Mouse (Mus musculus) heart, embryonic 12.5 days (tissue): Measurements from ENCODE around the gene Akap8. TPM values are rescaled to one million over a fixed set of nuclear protein-coding genes. Genes with fewer than 3 reads are reported as not detected.

Experiments used
- ATAC-seq: fragments of 200-750 bp; cut with Nextera tagmentation; 2 replicates; pipeline ENCODE4 v1.8.0; 2017; ENCODE audit warnings: moderate TSS enrichment, moderate library complexity; ENCODE audit not compliant: insufficient number of reproducible peaks, low FRiP score
- H3K27ac ChIP-seq: fragments of 300-500 bp; sonication (generic); 2 replicates; pipeline ENCODE4 v1.5.1; 2016; ENCODE audit warnings: mild to moderate bottlenecking, moderate library complexity; ENCODE audit not compliant: poor library complexity, severe bottlenecking
- H3K27me3 ChIP-seq: fragments of 300-500 bp; sonication (generic); replicated peaks from 2 replicates; pipeline ENCODE4 v1.6.1; 2016; ENCODE audit warnings: mild to moderate bottlenecking, moderate library complexity
- H3K36me3 ChIP-seq: fragments of 300-500 bp; sonication (generic); 2 replicates; pipeline ENCODE4 v1.6.1; 2016; ENCODE audit warnings: mild to moderate bottlenecking, moderate library complexity
- H3K4me1 ChIP-seq: fragments of 300-500 bp; sonication (generic); replicated peaks from 2 replicates; pipeline ENCODE4 v1.6.1; 2016; ENCODE audit warnings: mild to moderate bottlenecking
- H3K4me2 ChIP-seq: fragments of 300-500 bp; sonication (generic); 2 replicates; pipeline ENCODE4 v1.6.1; 2016; ENCODE audit warnings: mild to moderate bottlenecking, moderate library complexity
- H3K4me3 ChIP-seq: fragments of 300-500 bp; sonication (generic); 2 replicates; pipeline ENCODE4 v1.5.1; 2016; ENCODE audit warnings: mild to moderate bottlenecking
- H3K9ac ChIP-seq: fragments of 300-500 bp; sonication (generic); 2 replicates; pipeline ENCODE4 v1.6.1; 2016; ENCODE audit warnings: mild to moderate bottlenecking, moderate library complexity
- H3K9me3 ChIP-seq: fragments of 300-500 bp; sonication (generic); replicated peaks from 2 replicates; pipeline ENCODE4 v1.6.1; 2016; ENCODE audit warnings: mild to moderate bottlenecking, moderate library complexity
- WGBS: fragments of 180-500 bp; shearing (Covaris S2); methylation state at CpG from one replicate; pipeline ENCODE4 v1.1.7; 2016; 5-methylcytosine and 5-hydroxymethylcytosine counted together
- polyA plus RNA-seq: library from polyadenylated mRNA; unstranded; fragments of >200 nt; fragmentation: Nextera tagmentation; extraction: Ambion mirVana; gene quantifications from 2 replicates; pipeline ENCODE4 v1.2.1, GENCODE M21; 2016

Akap8 gene
- polyA plus RNA-seq, 1 experiment from 2014 or later, result 85.1 TPM

GRCm38 (mm10) chr17:32348406-32348805 lies 27.4 kb upstream of the Akap8 start:
- Histone ChIP-seq H3K27me3 (no peaks in the 10 kb centered on the region), H3K4me3 (no peak overlapping the region), H3K9me3 (no peaks in the 10 kb centered on the region), H3K4me2 (peak overlapping the region; percentile 71), H3K36me3 (peaks cover 17% of the 10 kb centered on the region), H3K27ac (no peak overlapping the region), H3K4me1 (peaks cover 17% of the 10 kb centered on the region), H3K9ac (no peak overlapping the region)
- no peak for ATAC-seq
- 83% methylated on average over 2 of the region's 2 CpGs for WGBS

- WGBS, result 79% methylated on average over 1 of the region's 1 CpGs
- Histone ChIP-seq H3K9ac (no peak overlapping the region), H3K27me3 (no peaks in the 10 kb centered on the region), H3K4me2 (no peak overlapping the region), H3K4me3 (no peak overlapping the region), H3K9me3 (no peaks in the 10 kb centered on the region), H3K4me1 (0 out of 2 replicates have a peak, but pooled peaks cover 6% of the 10 kb centered on the region), H3K27ac (no peak overlapping the region), H3K36me3 (peaks cover 60% of the 10 kb centered on the region)
- ATAC-seq, result no peak
Observed at GRCm38 (mm10) chr17:32341102-32341501, 20.1 kb upstream of the Akap8 start.

- Histone ChIP-seq H3K36me3 (peaks cover 69% of the 10 kb centered on the region), H3K9ac (no peak overlapping the region), H3K27ac (no peak overlapping the region), H3K4me3 (no peak overlapping the region), H3K4me2 (no peak overlapping the region), H3K9me3 (no peaks in the 10 kb centered on the region), H3K4me1 (0 out of 2 replicates have a peak, but pooled peaks cover 6% of the 10 kb centered on the region), H3K27me3 (no peaks in the 10 kb centered on the region)
- WGBS, result 71% methylated on average over 1 of the region's 1 CpGs
- ATAC-seq, result no peak
Observed at GRCm38 (mm10) chr17:32340110-32340509, 19.1 kb upstream of the Akap8 start.

GRCm38 (mm10) chr17:32335869-32336268 lies 14.8 kb upstream of the Akap8 start:
- H3K27ac ChIP-seq, result no peak overlapping the region
- no peak overlapping the region for H3K9ac ChIP-seq
- H3K36me3 ChIP-seq, result peaks cover 83% of the 10 kb centered on the region
- H3K4me1 ChIP-seq, result peaks cover 10% of the 10 kb centered on the region
- 81% methylated on average over 2 of the region's 2 CpGs for WGBS
- no peak overlapping the region for H3K4me3 ChIP-seq
- no peaks in the 10 kb centered on the region for H3K9me3 ChIP-seq
- no peak overlapping the region for H3K4me2 ChIP-seq
- no peak for ATAC-seq
- H3K27me3 ChIP-seq, result no peaks in the 10 kb centered on the region

- no peaks in the 10 kb centered on the region for H3K27me3 ChIP-seq
- no peak overlapping the region for H3K9ac ChIP-seq
- no peak overlapping the region for H3K4me3 ChIP-seq
- no peaks in the 10 kb centered on the region for H3K9me3 ChIP-seq
- peaks cover 88% of the 10 kb centered on the region for H3K36me3 ChIP-seq
- H3K4me1 ChIP-seq, result peaks cover 9% of the 10 kb centered on the region
- H3K4me2 ChIP-seq, result no peak overlapping the region
- 95% methylated on average over 12 of the region's 12 CpGs for WGBS
- no peak overlapping the region for H3K27ac ChIP-seq
- ATAC-seq, result no peak
Observed at GRCm38 (mm10) chr17:32334921-32335320, 13.9 kb upstream of the Akap8 start.

- Histone ChIP-seq H3K9me3 (no peaks in the 10 kb centered on the region), H3K4me2 (no peak overlapping the region), H3K27me3 (no peaks in the 10 kb centered on the region), H3K36me3 (peaks cover 93% of the 10 kb centered on the region), H3K4me3 (no peak overlapping the region), H3K27ac (no peak overlapping the region), H3K9ac (peak overlapping the region; percentile 5; the same call in 1 of the 2 replicates), H3K4me1 (peaks cover 9% of the 10 kb centered on the region)
- ATAC-seq, result peak; percentile 59
- WGBS, result 75% methylated on average over 31 of the region's 31 CpGs
Observed at GRCm38 (mm10) chr17:32333675-32334303, 12.8 kb upstream of the Akap8 start.

GRCm38 (mm10) chr17:32327501-32327900 lies 6.5 kb upstream of the Akap8 start:
- Histone ChIP-seq H3K4me1 (peaks cover 5% of the 10 kb centered on the region; the same call in 1 of the 2 replicates), H3K9me3 (no peaks in the 10 kb centered on the region), H3K4me3 (no peak overlapping the region), H3K9ac (no peak overlapping the region), H3K27ac (no peak overlapping the region), H3K36me3 (peaks cover 81% of the 10 kb centered on the region), H3K27me3 (no peaks in the 10 kb centered on the region), H3K4me2 (no peak overlapping the region)
- ATAC-seq, result no peak

GRCm38 (mm10) chr17:32322809-32323208 lies 1.8 kb upstream of the Akap8 start:
- peaks cover 28% of the 10 kb centered on the region for H3K4me1 ChIP-seq
- peaks cover 49% of the 10 kb centered on the region for H3K36me3 ChIP-seq
- no peak for ATAC-seq
- no peak overlapping the region for H3K9ac ChIP-seq
- H3K9me3 ChIP-seq, result no peaks in the 10 kb centered on the region
- no peak overlapping the region for H3K4me3 ChIP-seq
- H3K4me2 ChIP-seq, result no peak overlapping the region
- no peak overlapping the region for H3K27ac ChIP-seq
- H3K27me3 ChIP-seq, result no peaks in the 10 kb centered on the region
- WGBS, result 86% methylated on average over 1 of the region's 1 CpGs

- H3K36me3 ChIP-seq, result peaks cover 49% of the 10 kb centered on the region
- peaks cover 28% of the 10 kb centered on the region for H3K4me1 ChIP-seq
- peak; percentile 3; the same call in 1 of the 2 replicates for ATAC-seq
- peak overlapping the region; percentile 96 for H3K27ac ChIP-seq
- H3K9me3 ChIP-seq, result no peaks in the 10 kb centered on the region
- WGBS, result 20% methylated on average over 6 of the region's 6 CpGs
- peak overlapping the region; percentile 82 for H3K9ac ChIP-seq
- H3K4me3 ChIP-seq, result peak overlapping the region; percentile 92
- no peaks in the 10 kb centered on the region for H3K27me3 ChIP-seq
- H3K4me2 ChIP-seq, result peak overlapping the region; percentile 95
Observed at GRCm38 (mm10) chr17:32321836-32322235, 798 bp upstream of the Akap8 start.

- no peaks in the 10 kb centered on the region for H3K9me3 ChIP-seq
- H3K36me3 ChIP-seq, result peaks cover 49% of the 10 kb centered on the region
- peak overlapping the region; percentile 95 for H3K4me2 ChIP-seq
- ATAC-seq, result peak; percentile 77
- peak overlapping the region; percentile 96 for H3K27ac ChIP-seq
- peak overlapping the region; percentile 92 for H3K4me3 ChIP-seq
- under 1% methylated on average over 23 of the region's 23 CpGs for whole genome bisulfite sequencing
- peaks cover 28% of the 10 kb centered on the region for H3K4me1 ChIP-seq
- H3K27me3 ChIP-seq, result no peaks in the 10 kb centered on the region
- H3K9ac ChIP-seq, result peak overlapping the region; percentile 82
Observed at GRCm38 (mm10) chr17:32321390-32321734, 324 bp upstream of the Akap8 start.

- Histone ChIP-seq H3K9ac (peak overlapping the region; percentile 93), H3K27ac (peak overlapping the region; percentile 96; the same call in 1 of the 2 replicates), H3K36me3 (peaks cover 52% of the 10 kb centered on the region), H3K4me2 (peak overlapping the region; percentile 95), H3K27me3 (no peaks in the 10 kb centered on the region), H3K9me3 (no peaks in the 10 kb centered on the region), H3K4me3 (peak overlapping the region; percentile 92), H3K4me1 (peaks cover 28% of the 10 kb centered on the region)
- ATAC-seq, result no peak
- WGBS, result under 1% methylated on average over 7 of the region's 7 CpGs
Observed at GRCm38 (mm10) chr17:32319950-32320349, 1.1 kb downstream of the Akap8 start.

GRCm38 (mm10) chr17:32317708-32318107 lies 3.3 kb downstream of the Akap8 start:
- no peak overlapping the region for H3K27ac ChIP-seq
- no peak for ATAC-seq
- H3K4me3 ChIP-seq, result no peak overlapping the region
- peaks cover 60% of the 10 kb centered on the region for H3K36me3 ChIP-seq
- peaks cover 25% of the 10 kb centered on the region for H3K4me1 ChIP-seq
- no peaks in the 10 kb centered on the region for H3K9me3 ChIP-seq
- no peaks in the 10 kb centered on the region for H3K27me3 ChIP-seq
- WGBS, result 93% methylated on average over 3 of the region's 3 CpGs
- H3K4me2 ChIP-seq, result no peak overlapping the region
- no peak overlapping the region for H3K9ac ChIP-seq
